Mouse (Mus musculus): Measurements from ENCODE around the gene Hexim2.

Gene Hexim2

DNA sequence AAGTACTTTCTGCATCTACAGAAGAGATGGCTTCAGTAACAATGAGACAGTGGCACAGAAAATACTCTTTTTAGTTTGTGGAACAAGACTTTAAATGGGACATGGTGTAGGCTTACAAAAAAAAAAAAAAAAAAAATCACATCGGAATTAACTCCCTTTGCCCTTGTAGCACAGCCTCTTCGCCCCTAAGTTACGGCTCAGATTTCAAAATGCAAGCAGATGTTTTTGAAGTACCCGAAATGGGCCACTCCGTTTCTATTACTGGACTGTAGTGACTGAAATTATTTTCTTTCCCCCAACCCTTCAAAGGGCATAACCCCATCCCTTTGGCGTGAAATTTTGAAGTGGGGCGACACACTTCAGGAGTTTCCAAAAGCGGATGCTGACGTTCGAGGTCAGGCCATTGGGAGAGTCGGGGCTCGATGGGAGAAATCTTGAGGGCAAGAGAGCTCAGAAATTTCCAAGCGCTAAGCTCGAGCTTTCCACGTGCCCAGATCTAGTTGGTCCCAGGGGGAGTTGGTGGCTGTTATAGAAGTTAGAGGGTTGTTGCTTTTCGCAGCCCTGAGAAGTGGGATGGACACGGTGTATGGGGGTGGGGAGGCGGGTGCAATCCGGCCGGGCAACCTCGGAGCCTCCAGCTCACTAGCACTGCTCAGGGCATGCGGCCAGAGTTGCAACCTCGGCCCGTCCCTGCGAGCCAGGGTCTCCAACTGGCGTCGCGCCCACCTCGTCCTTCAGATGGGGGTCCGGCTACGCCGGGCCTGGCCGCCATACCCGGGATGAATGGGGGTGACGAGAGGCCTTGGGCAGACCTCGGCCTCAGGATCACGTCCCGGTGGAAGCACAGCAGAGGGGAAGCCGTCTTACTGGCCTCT is at the start of gene Hexim2:
TSS of gene Hexim2 (plus strand) at position 729 of the 875 bp plus-strand sequence.
- peak; percentile 74 for DNase-seq (ENCODE audit: low spot score)

DNA sequence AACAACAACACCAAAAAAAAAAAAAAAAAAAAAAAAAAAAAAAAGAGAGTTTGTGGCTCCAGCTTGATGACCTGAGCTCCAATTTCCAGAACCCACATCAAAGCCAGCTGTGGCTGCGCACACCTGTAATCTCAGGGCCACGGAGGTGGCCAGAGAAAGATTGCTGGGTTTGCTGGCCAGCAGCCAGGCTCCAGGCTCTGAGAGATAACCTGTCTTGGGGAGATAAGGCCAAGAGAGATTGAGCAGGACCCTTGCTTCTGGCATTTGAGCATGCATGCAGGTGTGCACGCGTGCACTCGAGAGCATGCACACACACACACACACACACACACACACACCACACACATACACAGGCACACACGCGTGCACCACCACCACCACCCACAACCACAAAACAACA is 38.9 kb upstream of the Hexim2 start:
- no peak for DNase-seq (ENCODE audit: low spot score)

DNA sequence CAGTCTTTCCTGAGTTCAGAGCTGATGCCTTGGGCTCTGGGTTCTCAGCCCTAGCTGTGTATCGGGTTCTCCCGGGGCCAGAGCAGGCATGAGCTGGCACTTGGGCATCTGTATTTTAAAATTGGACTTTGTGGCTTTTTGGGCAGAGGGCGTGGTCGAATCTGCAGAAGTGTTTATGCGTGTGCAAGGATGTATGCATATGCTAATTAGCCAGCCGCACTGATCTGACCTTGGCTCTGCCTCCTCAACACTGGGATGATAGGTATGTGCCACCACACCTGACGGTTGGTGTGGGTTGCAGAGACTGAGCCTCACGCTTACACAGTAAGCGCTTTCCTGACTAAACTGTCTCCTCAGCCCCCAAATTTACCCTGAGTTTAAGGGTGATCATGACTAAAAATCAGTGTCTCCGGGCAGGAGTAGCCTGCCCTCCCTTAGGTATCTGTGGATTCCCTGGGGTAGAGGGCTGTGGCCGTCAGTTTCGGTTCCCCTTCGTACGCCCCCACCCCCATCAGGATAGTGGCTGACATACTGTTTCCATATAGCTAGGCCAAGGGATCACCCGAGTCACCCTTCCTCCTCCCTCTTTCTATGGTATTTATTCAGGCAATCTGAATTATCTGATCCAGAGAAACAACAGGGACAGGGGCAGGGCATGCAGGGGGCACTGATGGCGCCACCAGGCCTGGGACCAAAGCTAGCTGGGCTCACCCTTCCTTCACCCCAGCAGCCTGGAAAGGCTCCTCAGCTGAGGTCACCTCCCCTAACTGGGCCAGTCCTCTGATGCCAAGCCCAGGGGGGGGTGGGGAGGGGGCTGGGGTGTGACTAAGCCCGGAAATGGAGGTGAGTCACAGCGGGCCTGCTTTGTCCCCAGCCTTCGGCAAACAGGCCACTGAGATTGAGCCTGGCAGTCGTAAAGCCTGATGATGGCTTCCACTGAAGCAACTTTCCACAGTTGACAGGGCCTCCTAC is 38.1 kb upstream of the Hexim2 start:
- DNase-seq (ENCODE audit: low spot score): no peak

DNA sequence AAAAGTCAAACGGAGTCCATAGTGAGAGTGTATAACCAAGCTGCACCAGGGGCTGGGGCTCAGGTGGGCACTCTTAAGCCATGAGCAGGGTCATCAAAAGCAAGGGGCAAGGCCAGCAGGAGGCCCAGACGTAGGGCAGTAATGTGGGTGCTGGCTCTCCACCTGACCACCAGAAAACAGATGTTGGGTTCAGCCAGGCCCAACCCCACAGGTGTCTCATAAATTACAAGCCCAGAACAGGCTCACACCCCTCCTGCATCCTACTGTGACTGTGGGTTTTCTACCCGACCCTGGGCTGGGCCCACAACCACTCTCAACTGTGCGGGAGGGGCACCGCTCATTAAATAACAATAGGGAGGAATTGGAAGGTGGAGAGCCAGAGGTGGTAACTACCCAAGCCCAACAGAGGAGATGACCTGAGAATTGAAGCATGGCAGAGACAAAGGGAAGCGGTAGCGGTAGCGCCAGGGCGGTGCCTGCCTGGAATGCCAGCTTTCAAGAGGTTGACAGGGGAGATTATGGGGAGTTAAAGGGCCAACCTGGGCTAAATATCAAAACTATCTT is 37.0 kb upstream of the Hexim2 start:
- DNase-seq (ENCODE audit: low spot score): no peak

DNA sequence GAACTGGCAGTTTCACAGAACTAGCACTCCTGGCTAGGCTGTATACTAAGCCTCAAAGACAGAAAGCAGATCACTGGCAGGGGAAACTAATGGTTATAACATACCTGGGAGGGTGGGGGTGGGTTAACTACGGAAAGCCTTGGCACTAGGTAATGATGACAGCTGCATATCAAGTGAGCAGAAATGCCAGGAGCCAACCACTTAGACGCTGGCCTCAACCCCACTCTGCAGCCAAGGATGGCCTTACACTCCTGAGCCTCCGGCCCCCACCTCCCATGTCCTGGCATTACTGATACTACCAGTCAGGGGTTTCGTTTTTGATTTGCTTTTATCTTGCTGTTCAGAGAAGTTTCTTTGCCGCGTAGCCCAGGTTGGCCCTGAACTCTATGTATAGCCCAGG is 36.4 kb upstream of the Hexim2 start:
- no peak for DNase-seq (ENCODE audit: low spot score)

DNA sequence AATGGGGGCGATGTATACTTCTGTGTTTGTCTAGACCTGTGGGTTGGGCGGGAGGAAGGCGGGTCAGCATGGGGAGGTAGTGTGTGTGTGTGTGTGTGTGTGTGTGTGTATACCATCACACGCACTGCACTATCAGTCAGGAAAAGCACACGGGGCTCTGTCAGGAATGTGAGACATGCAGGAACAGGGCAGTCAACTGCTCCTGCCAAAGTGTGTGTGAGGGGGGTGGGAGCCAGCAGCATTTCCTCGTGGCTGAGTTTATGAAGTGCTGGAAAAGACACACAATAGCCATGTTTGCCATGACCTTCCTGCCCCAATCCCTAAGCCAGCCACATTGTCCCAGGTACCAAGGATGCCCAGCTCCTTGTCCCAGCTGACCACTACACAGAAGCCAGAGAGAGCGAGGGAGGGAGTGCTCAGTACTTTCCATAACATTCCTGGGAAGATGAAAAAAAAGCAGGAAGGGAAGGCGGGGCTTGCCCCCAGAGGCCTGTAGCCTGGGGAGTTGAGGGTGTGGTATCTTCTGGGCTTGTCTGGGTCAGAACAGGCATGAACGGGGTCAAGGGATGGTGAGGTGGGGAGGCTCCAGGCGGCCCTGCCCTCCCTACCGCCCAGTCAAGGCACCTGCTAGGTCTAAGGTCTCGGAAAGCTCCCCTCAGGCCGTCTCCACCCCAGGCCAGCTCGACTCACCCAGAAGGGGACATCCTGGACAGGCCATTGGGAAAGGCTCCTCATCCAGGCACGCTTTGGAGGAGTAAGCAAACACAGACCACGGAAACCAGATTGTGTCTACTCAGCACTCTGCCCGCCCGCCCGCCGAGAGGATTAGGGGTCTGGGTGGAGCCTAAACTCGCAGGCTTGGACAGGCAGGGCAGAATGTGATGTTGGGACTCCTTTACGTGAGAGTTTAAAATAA is 35.0 kb upstream of the Hexim2 start:
- no peak for DNase-seq (ENCODE audit: low spot score)

DNA sequence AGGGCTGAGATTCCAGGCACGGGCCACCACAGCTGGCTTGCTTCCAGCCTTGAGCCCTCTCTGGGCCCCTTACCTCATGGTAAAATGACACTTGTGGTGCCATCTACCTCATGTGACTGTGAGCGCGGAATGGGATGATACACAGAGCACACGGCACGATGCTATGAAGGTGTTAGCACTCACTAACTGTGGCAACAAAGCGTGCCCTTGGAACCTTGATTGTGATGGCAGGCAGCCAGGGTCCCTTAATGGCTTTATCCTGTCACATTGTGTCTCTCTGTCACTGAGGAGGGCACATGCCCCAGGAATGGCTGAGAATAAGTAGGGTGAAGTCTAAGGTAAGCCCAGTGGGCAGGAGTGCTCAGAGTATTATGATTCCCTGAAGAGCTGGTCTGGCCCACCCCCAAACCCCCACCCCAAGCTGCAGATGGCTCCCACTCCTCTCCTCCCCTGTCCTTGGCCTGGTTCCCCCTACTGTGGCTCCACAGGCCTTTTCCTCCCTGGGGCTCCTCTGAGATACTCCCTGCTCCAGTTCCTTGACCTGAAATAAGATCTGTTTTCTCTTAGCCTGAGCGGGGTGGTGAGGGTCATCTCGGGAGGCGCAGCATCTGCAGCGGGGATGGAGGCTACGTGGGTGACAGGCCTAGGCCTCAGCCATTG is 33.6 kb upstream of the Hexim2 start:
- no peak for DNase-seq (ENCODE audit: low spot score)

DNA sequence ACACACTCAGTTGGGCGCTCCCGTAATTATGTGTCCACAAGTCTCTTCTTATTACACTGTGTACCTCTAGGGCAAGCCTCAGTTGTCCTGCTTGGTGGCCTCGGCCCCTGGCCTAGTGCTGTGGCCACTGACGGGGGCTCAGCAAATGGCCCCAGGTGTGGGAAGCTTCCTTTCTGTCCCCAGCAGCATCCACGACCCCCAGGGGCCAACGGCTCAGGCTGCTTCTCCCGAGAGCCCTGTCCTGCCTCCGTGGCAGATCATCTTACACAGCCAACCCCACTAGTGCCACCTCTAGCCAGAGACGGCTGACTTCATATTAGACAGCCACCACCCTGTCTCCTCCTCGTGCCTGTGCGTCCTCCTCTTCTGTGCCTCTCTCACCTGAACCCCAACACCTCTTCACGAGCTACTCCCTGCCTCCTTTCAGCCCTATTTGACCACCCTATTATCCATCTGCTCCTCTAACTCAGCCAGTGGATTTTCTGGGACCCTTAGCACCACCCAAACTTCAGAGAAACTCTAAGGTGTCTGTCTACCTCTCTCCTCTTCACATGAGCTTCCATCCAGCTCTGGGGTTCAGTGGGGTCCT is 32.8 kb upstream of the Hexim2 start:
- no peak for DNase-seq (ENCODE audit: low spot score)

DNA sequence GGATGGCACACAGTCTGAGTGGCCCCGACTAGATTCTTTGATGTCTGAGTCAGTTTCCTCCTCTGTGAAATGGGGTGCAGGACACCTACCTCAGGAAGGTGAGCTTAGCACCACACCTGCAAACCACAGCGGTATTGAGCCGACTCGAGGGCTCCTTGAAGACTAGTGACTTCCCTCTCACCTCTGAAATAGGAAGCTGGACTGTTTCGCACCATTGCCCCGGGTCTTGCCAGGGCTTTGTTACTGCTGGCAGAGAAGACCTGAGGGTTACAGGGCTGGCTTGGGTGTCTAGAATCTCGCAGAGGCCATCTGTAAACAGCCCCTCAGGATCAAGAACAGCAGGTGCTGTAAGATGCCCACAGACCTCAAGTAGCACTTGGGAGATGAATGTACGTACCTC is 31.9 kb upstream of the Hexim2 start:
- DNase-seq (ENCODE audit: low spot score): no peak

DNA sequence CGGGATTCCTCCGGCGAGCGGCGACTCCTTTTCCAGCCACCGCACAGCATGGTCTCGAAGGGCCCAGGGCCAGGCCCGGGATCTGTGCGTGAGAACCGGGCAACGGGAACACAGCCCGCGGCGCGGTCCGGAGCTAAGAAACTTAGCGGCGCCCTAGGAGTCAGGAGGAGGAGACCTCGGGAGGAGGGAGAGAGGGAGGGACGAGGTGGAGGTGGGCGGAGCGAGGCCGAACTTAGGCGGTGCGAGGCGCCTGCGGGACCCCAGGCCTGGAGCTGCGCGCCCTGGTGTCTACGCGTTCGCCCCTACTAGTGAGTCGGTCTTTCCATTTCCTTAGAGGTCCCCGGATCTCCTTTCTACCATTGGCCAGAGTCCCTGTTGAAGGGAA is 30.8 kb upstream of the Hexim2 start, which contains the start of the genes Plcd3 and Acbd4:
TSS of gene Plcd3 (minus strand) at position 178 of the 385 bp plus-strand sequence.
TSS of gene Acbd4 (plus strand) at position 202 of the 385 bp plus-strand sequence.
- peak; percentile 83 for DNase-seq (ENCODE audit: low spot score)

DNA sequence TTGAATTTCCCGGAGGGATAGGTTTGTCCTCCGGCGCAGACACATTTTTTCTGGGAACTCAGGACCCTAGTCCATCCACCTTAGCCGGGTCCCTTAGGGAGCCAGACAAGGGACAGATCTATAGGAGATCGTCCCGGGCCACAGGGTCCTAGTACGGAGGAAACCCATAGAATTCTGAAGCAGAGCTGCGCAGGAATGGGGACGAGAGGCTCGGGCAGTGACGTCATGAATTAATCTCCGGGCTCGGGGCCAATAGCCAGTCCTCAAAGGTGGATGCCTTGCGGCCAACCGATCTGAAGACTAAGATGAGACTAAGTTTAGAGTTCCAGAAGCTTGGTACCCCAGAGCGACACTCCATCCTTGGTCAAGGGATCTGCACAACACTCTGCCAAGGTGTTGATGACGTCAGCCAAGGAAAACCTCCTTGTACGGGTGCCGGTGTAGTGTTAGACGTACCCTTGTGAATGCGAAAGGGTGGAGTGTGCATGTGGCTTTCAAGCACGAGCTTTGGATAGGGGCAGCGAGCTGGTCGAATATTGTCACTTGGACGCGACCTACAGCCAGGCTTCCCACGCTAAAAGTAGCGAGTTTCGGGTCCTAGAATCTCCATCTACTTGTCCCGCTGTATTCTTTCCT is 30.2 kb upstream of the Hexim2 start:
- DNase-seq (ENCODE audit: low spot score): peak; percentile 68

DNA sequence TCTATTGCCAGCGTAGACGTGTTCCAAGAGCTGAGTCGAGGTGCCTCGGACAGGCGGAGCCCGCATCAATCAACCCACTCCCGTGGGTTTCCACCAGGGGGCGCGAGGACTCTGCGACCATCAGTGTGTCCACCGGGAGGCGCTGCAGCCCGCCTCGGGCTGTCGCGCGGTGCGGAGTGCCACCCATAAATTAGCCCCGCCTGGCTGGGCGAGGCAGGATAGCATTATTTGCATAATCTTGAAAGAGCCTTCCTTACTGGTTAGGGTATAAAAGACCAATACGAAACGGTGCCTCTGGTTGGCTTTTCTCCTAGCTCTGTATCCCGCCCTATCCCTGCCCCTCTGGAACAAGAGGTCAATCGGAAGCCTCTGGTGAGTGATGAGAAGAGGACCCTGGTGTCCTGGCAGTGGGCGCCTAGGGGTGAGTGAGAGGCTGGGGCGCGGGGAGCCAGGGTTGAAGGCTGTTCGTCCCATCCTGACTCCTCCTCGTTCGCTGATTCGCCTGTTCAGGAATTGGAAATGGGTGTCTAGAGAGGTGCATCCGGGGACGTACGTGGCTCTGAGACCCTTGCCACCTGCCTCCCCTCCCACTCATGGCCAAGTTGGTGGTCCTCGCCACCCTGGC is 29.4 kb upstream of the Hexim2 start:
- peak; percentile 96 for DNase-seq (ENCODE audit: low spot score)

DNA sequence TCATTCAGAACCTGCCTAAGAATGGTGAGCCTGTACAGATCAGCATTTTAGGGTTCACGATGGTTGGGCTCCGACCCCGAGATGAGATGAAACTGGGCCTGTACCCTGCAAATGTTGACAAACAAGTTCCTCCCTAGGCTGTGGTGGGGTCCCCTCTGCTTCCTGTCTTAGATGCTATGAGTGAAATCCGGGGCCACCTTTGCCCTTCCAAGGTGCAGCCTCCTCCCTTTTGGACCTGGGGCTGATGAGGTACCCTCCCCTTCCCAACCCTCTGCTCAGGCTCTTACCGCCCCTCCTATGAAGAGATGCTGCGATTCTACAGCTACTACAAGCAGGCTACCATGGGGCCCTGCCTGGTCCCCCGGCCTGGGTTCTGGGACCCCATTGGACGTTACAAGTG is 28.6 kb upstream of the Hexim2 start:
- no peak for DNase-seq (ENCODE audit: low spot score)

DNA sequence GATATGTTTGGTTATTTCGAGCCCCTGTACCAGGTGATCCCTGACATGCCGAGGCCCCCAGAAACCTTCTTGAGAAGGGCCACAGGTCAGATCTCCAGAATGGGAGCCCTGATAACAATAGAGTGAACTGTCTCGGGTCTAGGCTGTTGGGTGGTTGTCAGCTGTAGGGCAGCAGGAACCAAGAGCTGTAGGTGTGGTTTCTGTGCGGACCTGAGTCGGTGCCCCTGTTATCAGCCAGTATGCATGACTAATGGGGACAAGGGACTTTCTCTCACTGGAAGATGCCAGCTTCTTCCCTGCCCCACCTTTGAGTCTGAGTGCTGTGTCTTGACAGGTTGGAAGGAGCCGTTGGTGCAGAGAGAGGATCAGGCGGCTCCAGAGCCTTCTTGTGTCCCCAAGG is 27.8 kb upstream of the Hexim2 start:
- no peak for DNase-seq (ENCODE audit: low spot score)

DNA sequence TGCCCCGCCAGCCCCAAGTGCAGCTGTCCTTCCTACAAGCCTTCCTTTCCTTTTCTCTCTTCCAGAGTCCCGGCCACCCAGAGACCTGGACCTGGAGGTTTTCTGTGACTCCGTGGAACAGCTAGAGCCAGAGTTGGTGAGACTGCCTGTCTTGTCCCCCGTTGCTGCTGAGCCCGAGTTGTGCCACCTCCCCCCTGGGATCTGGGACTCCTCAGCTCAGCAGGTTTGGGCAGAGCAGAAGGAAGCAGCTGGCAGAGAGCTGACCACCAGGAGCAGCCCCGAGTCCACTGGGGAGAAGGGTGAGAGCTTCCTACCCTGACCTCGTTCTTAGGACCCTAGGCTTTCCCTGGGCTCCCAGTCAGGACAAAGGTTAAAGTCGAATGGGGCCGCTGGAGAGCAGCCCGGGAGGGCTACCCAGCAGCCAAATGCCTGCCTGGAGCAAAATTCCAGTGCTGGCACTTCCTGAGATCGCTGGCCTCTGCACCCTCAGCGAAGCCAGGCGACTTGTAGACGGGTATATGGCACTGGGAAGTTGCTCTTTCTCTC is 27.0 kb upstream of the Hexim2 start:
- DNase-seq (ENCODE audit: low spot score): no peak

DNA sequence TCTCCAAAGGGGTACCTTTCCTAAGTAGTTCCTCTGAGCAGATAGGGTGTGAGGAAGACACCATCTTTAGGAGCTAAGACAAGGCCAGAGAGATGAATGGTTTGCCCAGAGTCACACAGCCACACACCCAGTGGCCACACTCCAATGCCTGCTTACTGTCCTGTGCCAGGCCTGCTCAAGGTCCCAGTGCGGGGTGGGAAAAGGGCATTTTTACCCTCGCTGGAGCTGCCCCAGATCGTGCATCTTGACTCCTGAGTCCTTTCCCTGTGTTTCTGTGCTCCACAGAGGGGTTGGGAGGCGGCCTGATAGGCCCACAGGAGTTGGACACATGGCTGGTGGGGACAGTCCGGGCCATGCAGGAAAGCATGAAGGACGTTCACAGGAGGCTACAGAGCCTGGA is 26.4 kb upstream of the Hexim2 start:
- no peak for DNase-seq (ENCODE audit: low spot score)

DNA sequence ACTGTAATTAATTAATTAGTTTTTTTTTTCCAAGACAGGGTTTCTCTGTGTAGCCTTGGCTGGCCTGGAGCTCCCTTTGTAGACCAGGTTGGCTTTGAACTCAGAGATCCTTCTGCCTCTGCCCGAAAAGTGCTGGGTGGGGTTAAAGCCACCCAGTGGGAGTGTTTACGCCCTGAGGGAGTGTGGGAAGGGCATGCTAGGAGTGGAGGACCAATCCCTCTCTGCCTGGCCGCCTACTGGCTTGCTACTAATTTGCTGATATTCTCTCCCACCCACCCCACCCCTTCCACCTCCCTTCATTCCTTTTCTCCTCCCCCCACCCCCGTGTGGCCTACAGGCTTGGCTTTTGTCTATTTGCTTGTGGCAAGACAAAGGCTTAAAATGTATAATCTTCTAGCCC is 25.8 kb upstream of the Hexim2 start:
- DNase-seq (ENCODE audit: low spot score): no peak

DNA sequence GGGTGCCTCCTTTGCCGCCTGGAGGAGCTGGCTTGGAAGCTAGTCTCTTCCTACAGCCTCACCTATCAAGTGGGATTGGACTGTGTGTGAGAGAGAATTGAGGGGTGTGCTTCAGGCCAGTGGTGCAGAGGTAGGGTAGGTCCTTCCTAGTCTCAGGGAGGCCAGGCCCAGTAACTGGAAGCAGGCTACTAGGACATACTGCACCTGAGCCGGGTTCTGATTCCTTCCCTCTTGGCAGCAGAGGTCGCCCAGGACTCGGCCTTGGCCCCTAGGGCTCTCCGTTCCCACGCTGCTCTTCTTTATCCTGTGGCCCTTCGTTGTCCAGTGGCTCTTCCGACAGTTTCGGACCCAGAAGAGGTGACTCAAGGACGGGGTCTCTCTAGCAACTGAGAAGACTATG is 20.9 kb upstream of the Hexim2 start:
- no peak for DNase-seq (ENCODE audit: low spot score)

DNA sequence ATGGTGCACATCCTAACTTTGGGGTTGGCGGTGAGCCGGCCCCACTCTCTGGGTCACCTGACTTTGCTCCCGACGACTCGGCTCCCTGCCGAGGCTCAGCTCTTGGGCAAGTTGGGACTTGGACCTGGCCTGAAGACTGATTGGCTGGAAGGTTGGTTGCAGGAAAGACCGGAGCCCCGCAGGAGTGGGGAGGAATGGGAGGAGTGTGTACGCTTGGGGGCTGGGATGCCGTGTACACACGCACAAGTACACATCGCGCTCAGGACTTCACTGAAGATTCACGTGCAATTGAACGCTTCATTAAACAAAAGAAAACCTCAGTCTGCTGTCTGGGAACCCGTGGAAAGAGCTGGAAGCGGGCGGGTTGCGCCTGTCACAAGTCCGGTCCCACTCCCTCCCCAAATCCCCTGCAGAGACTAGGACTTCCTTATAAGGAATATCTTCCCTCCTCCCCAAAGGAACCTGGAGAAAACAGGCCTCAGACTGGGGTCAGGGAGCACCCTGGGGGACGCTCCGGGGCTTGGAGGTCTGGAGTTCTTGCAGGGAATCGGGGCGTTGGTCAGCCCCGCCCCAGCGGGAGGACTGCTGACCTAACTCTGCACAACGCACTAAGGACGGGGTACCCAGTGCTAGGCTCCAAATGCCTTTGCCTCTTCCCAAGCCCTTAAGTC is 20.2 kb upstream of the Hexim2 start:
- peak; percentile 63 for DNase-seq (ENCODE audit: low spot score)

Measured in embryo, embryonic 10.5 days (tissue).